Mouse (Mus musculus): ENCODE data around the gene Rnft2.

- no peak for TF ChIP-seq CTCF (IDR thresholded peaks at IDR 0.05; ENCODE audit: borderline replicate concordance, control insufficient read depth, extremely low read depth, insufficient read depth, low read length, poor library complexity)
- no peak for TF ChIP-seq POLR2A (IDR thresholded peaks at IDR 0.05; ENCODE audit: control insufficient read depth, extremely low read depth, insufficient read depth, low read length, poor library complexity)
These were observed 15.7 kb upstream of the Rnft2 start for GRCm38 (mm10) chr5:118260642-118261041.
